ENCODE assay signal across 8 mouse cellular contexts in genomic region chr15:83583419-83584156, GRCm38 (mm10). TPM values are rescaled to one million over a fixed set of nuclear protein-coding genes. Genes with fewer than 3 reads are reported as not detected.
A peak's percentile ranks its signal among the peaks of the same experiment; 100 is the strongest.
DNase-seq lines count a peak whose midpoint lies in the region; ATAC-seq and TF ChIP-seq lines count a peak whose summit lies in the region.

No protein-coding gene starts in this region.

- no peaks in the 10 kb centered on the region for H3K9me3 ChIP-seq in kidney, embryonic 15.5 days (replicated peaks)
- H3K9me3 ChIP-seq in G1E (replicated peaks): peaks cover 17% of the 10 kb centered on the region
- H3K9me3 ChIP-seq in intestine, postnatal 0 days (ENCODE audit: control insufficient read depth): no peaks in the 10 kb centered on the region

- H3K4me2 ChIP-seq in kidney, embryonic 15.5 days: no peak overlapping the region
- H3K4me2 ChIP-seq in intestine, postnatal 0 days (replicated peaks; ENCODE audit: low read depth): no peak overlapping the region

- no peaks in the 10 kb centered on the region for H3K27me3 ChIP-seq in kidney, embryonic 15.5 days
- H3K27me3 ChIP-seq in G1E (ENCODE audit: insufficient read depth, low read length): peaks cover 4% of the 10 kb centered on the region; the same call in 1 of the 2 replicates
- H3K27me3 ChIP-seq in intestine, postnatal 0 days (replicated peaks; ENCODE audit: control insufficient read depth, insufficient read depth, low read length): no peaks in the 10 kb centered on the region

- no peak overlapping the region for H3K27ac ChIP-seq in kidney, embryonic 15.5 days
- no peak overlapping the region for H3K27ac ChIP-seq in intestine, postnatal 0 days (ENCODE audit: low read depth, low read length)

- peak; percentile 68 for DNase-seq in kidney, adult 11 months
- DNase-seq in G1E (ENCODE audit: low spot score): no peak
- DNase-seq in embryo, embryonic 11 days: peak; percentile 59
- no peak for DNase-seq in layer of hippocampus, adult 18-20 months (ENCODE audit: low spot score in 2 of 2)
- no peak for DNase-seq in testis, postnatal 14 days (ENCODE audit: low spot score)

- H3K4me3 ChIP-seq in kidney, embryonic 15.5 days (replicated peaks): no peak overlapping the region
- H3K4me3 ChIP-seq in G1E (ENCODE audit: low read depth, low read length): no peak overlapping the region
- no peak overlapping the region for H3K4me3 ChIP-seq in intestine, postnatal 0 days (ENCODE audit: low read depth, low read length)

- TF ChIP-seq CTCF in G1E (IDR thresholded peaks at IDR 0.05; ENCODE audit: low read depth, low read length): peak; percentile 14; the same call in 1 of the 2 replicates
- peak; percentile 72 for TF ChIP-seq CTCF in intestine, postnatal 0 days (IDR thresholded peaks at IDR 0.05; ENCODE audit: low read depth)

- WGBS in kidney, embryonic 15.5 days: 74% methylated on average over 8 of the region's 8 CpGs
- 68% methylated on average over 8 of the region's 8 CpGs for WGBS in intestine, postnatal 0 days

- no peaks in the 10 kb centered on the region for H3K4me1 ChIP-seq in kidney, embryonic 15.5 days
- peaks cover 23% of the 10 kb centered on the region for H3K4me1 ChIP-seq in G1E (ENCODE audit: insufficient read depth, low read depth, low read length)
- H3K4me1 ChIP-seq in intestine, postnatal 0 days (replicated peaks; ENCODE audit: control insufficient read depth, insufficient read depth, low read length): no peaks in the 10 kb centered on the region

- ATAC-seq in kidney, embryonic 15.5 days (replicated peaks; ENCODE audit: low FRiP score): no peak; the same call in 1 of the 2 replicates
- ATAC-seq in G1E (ENCODE audit: extremely low read depth, insufficient number of reproducible peaks, low FRiP score, poor library complexity, severe bottlenecking): peak; percentile 45; the same call in 1 of the 2 replicates
- no peak for ATAC-seq in intestine, postnatal 0 days
- peak; percentile 77 for ATAC-seq in megakaryocyte, adult 5-6 weeks (ENCODE audit: poor library complexity, severe bottlenecking)

- H3K9ac ChIP-seq in kidney, embryonic 15.5 days: no peak overlapping the region
- no peak overlapping the region for H3K9ac ChIP-seq in intestine, postnatal 0 days (ENCODE audit: low read depth, low read length)

- H3K36me3 ChIP-seq in kidney, embryonic 15.5 days: peaks cover 98% of the 10 kb centered on the region
- H3K36me3 ChIP-seq in G1E (replicated peaks): peaks cover 98% of the 10 kb centered on the region
- H3K36me3 ChIP-seq in intestine, postnatal 0 days (ENCODE audit: control insufficient read depth, insufficient read depth): peaks cover 56% of the 10 kb centered on the region

RNA-seq across cellular contexts. Expression of gene Ttll12, which starts 11.4 kb away (rescaled TPM):
- 35.2 and 38.6 TPM in 2 replicates for polyA plus RNA-seq in kidney, embryonic 15.5 days (2015; fragmentation: Nextera tagmentation; extraction: Ambion mirVana)
- total RNA-seq in G1E (2014; fragmentation: Nextera tagmentation) (50.4 and 59.4 TPM in 2 replicates), G1E (2017) (15.5 and 17.0 TPM in 2 replicates)
- 128 and 181 TPM in 2 replicates for polyA plus RNA-seq in G1E (2012)
- 14.1 and 14.7 TPM in 2 replicates for polyA plus RNA-seq in intestine, postnatal 0 days (2015; fragmentation: Nextera tagmentation; extraction: Ambion mirVana)
- 5.9 and 6.1 TPM in 2 replicates for total RNA-seq in megakaryocyte, adult 5-6 weeks (2015)
- total RNA-seq in megakaryocyte, adult 5-6 weeks (2017): 3.0 and 6.5 TPM in 2 replicates
- total RNA-seq in layer of hippocampus, adult 18-20 months (2021): 10 to 100 TPM; 11.7 to 12.1 TPM

RNA-seq across cellular contexts. Expression of gene Mcat, which starts 20.0 kb away (rescaled TPM):
- 35.1 and 36.6 TPM in 2 replicates for polyA plus RNA-seq in kidney, embryonic 15.5 days (2015; fragmentation: Nextera tagmentation; extraction: Ambion mirVana)
- total RNA-seq in G1E (2014; fragmentation: Nextera tagmentation) (8.5 and 17.7 TPM in 2 replicates), G1E (2017) (13.4 and 14.0 TPM in 2 replicates)
- polyA plus RNA-seq in G1E (2012): 17.1 and 20.2 TPM in 2 replicates
- polyA plus RNA-seq in intestine, postnatal 0 days (2015; fragmentation: Nextera tagmentation; extraction: Ambion mirVana): 15.9 and 16.8 TPM in 2 replicates
- total RNA-seq in megakaryocyte, adult 5-6 weeks (2015): 4.3 and 5.2 TPM in 2 replicates
- 7.0 and 8.0 TPM in 2 replicates for total RNA-seq in megakaryocyte, adult 5-6 weeks (2017)
- 10 to 100 TPM; 21.8 to 29.3 TPM for total RNA-seq in layer of hippocampus, adult 18-20 months (2021)

RNA-seq across cellular contexts. Expression of gene Tspo, which starts 20.2 kb away (rescaled TPM):
- polyA plus RNA-seq in kidney, embryonic 15.5 days (2015; fragmentation: Nextera tagmentation; extraction: Ambion mirVana): 69.2 and 77.2 TPM in 2 replicates
- total RNA-seq in G1E (2014; fragmentation: Nextera tagmentation) (13.5 and 31.8 TPM in 2 replicates), G1E (2017) (50.5 and 63.3 TPM in 2 replicates)
- polyA plus RNA-seq in G1E (2012): 108 and 114 TPM in 2 replicates
- 105 and 118 TPM in 2 replicates for polyA plus RNA-seq in intestine, postnatal 0 days (2015; fragmentation: Nextera tagmentation; extraction: Ambion mirVana)
- 184 and 209 TPM in 2 replicates for total RNA-seq in megakaryocyte, adult 5-6 weeks (2015)
- total RNA-seq in megakaryocyte, adult 5-6 weeks (2017): 112 and 119 TPM in 2 replicates
- total RNA-seq in layer of hippocampus, adult 18-20 months (2021): 1 to 10 TPM; 6.7 to 8.5 TPM

RNA-seq across cellular contexts. Expression of gene Bik, which starts 56.9 kb away (rescaled TPM):
- 10.6 and 11.0 TPM in 2 replicates for polyA plus RNA-seq in kidney, embryonic 15.5 days (2015; fragmentation: Nextera tagmentation; extraction: Ambion mirVana)
- total RNA-seq in G1E (2014; fragmentation: Nextera tagmentation) (not detected in 2 replicates), G1E (2017) (not detected in 2 replicates)
- polyA plus RNA-seq in G1E (2012): not detected in 2 replicates
- 4.6 TPM in 2 replicates for polyA plus RNA-seq in intestine, postnatal 0 days (2015; fragmentation: Nextera tagmentation; extraction: Ambion mirVana)
- total RNA-seq in megakaryocyte, adult 5-6 weeks (2015): 0.41 TPM in 1 of 2 replicates, not detected in the other
- total RNA-seq in megakaryocyte, adult 5-6 weeks (2017): 0.40 TPM in 1 of 2 replicates, not detected in the other
- under 1 TPM; 0.43 to 0.47 TPM for total RNA-seq in layer of hippocampus, adult 18-20 months (2021)

Comparison
In these comparisons a context has a peak if more than half of its experiments do, and no peak if none do; other contexts are left out.
1. DNase-seq: peak in kidney, adult 11 months (single experiment) and embryo, embryonic 11 days (single experiment); none in G1E (single experiment), layer of hippocampus, adult 18-20 months (0 of 2) and testis, postnatal 14 days (single experiment).
2. ATAC-seq: peak in G1E (single experiment) and megakaryocyte, adult 5-6 weeks (single experiment); none in kidney, embryonic 15.5 days (single experiment) and intestine, postnatal 0 days (single experiment).